Mouse (Mus musculus) testis, adult 2 months (tissue): ENCODE results near the gene Shc3. TPM values are rescaled to one million over a fixed set of nuclear protein-coding genes. Genes with fewer than 3 reads are reported as not detected.

Experiments used
- H3K27ac ChIP-seq: fragments of 200-500 bp; 2 replicates; pipeline ENCODE4 v1.5.1; 2012; ENCODE audit warnings: low read depth, low read length; ENCODE audit not compliant: control insufficient read depth, insufficient read depth
- H3K27me3 ChIP-seq: fragments of 200-500 bp; 2 replicates; pipeline ENCODE4 v1.6.1; 2012; ENCODE audit warnings: mild to moderate bottlenecking, low read length, moderate library complexity; ENCODE audit not compliant: control insufficient read depth, insufficient read depth
- H3K36me3 ChIP-seq: fragments of 200-500 bp; 2 replicates; pipeline ENCODE4 v1.6.1; 2012; ENCODE audit warnings: mild to moderate bottlenecking, low read length; ENCODE audit not compliant: control insufficient read depth, insufficient read depth
- H3K4me1 ChIP-seq: fragments of 200-500 bp; 2 replicates; pipeline ENCODE4 v1.6.1; 2012; ENCODE audit warnings: low read length; ENCODE audit not compliant: control insufficient read depth, insufficient read depth
- H3K4me3 ChIP-seq: fragments of 200-500 bp; 2 replicates; pipeline ENCODE4 v1.5.1; 2012; ENCODE audit warnings: low read depth, mild to moderate bottlenecking, low read length, moderate library complexity, mixed read lengths; ENCODE audit not compliant: control insufficient read depth
- CTCF ChIP-seq: fragments of 200-500 bp; IDR thresholded peaks from 2 replicates; pipeline ENCODE4 v1.5.1; 2012; ENCODE audit warnings: low read depth, mild to moderate bottlenecking, inconsistent platforms, low read length, moderate library complexity; ENCODE audit not compliant: control insufficient read depth, insufficient read depth, insufficient replicate concordance
- POLR2A ChIP-seq: fragments of 200-500 bp; IDR thresholded peaks from 2 replicates; pipeline ENCODE4 v1.6.1; 2012; ENCODE audit warnings: low read depth, mild to moderate bottlenecking, inconsistent platforms, low read length, moderate library complexity; ENCODE audit not compliant: control insufficient read depth
- polyA plus RNA-seq: library from polyadenylated mRNA; depleted of rRNA; stranded (reverse); fragments of >200 nt; gene quantifications from 2 replicates; pipeline ENCODE4 v1.2.3, GENCODE M21; 2012; rRNA removed

The Shc3 gene
- polyA plus RNA-seq, 1 experiment, result 1.9 TPM

- no peak overlapping the region for H3K27ac ChIP-seq
- no peaks in the 10 kb centered on the region; the same call in 1 of the 2 replicates for H3K4me1 ChIP-seq
- no peaks in the 10 kb centered on the region for H3K27me3 ChIP-seq
- no peaks in the 10 kb centered on the region for H3K36me3 ChIP-seq
- TF ChIP-seq POLR2A (no peak), CTCF (no peak)
- H3K4me3 ChIP-seq, result no peak overlapping the region
Measured at GRCm38 (mm10) chr13:51392256-51392655, 177.0 kb downstream of the Shc3 start.

GRCm38 (mm10) chr13:51391359-51391916, 177.8 kb downstream of the Shc3 start:
- Histone ChIP-seq H3K4me1 (no peaks in the 10 kb centered on the region; the same call in 1 of the 2 replicates), H3K27me3 (no peaks in the 10 kb centered on the region), H3K36me3 (no peaks in the 10 kb centered on the region), H3K4me3 (no peak overlapping the region), H3K27ac (no peak overlapping the region)
- TF ChIP-seq CTCF, result no peak
- no peak for TF ChIP-seq POLR2A

GRCm38 (mm10) chr13:51390398-51390797, 178.8 kb downstream of the Shc3 start:
- Histone ChIP-seq H3K27ac (no peak overlapping the region), H3K27me3 (no peaks in the 10 kb centered on the region), H3K4me1 (no peaks in the 10 kb centered on the region; the same call in 1 of the 2 replicates), H3K4me3 (no peak overlapping the region), H3K36me3 (no peaks in the 10 kb centered on the region)
- TF ChIP-seq POLR2A (no peak), CTCF (no peak)

GRCm38 (mm10) chr13:51387908-51388307, 181.3 kb downstream of the Shc3 start:
- Histone ChIP-seq H3K4me3 (no peak overlapping the region), H3K36me3 (no peaks in the 10 kb centered on the region), H3K27ac (no peak overlapping the region), H3K27me3 (no peaks in the 10 kb centered on the region), H3K4me1 (no peaks in the 10 kb centered on the region; the same call in 1 of the 2 replicates)
- TF ChIP-seq CTCF (no peak), POLR2A (no peak)

GRCm38 (mm10) chr13:51384899-51385298, 184.3 kb downstream of the Shc3 start:
- Histone ChIP-seq H3K27me3 (no peaks in the 10 kb centered on the region), H3K4me3 (no peak overlapping the region), H3K27ac (no peak overlapping the region), H3K4me1 (no peaks in the 10 kb centered on the region), H3K36me3 (no peaks in the 10 kb centered on the region)
- TF ChIP-seq CTCF, result no peak
- no peak for TF ChIP-seq POLR2A

GRCm38 (mm10) chr13:51381498-51381897, 187.7 kb downstream of the Shc3 start:
- Histone ChIP-seq H3K27me3 (no peaks in the 10 kb centered on the region), H3K4me1 (peaks cover 8% of the 10 kb centered on the region), H3K27ac (no peak overlapping the region), H3K36me3 (no peaks in the 10 kb centered on the region), H3K4me3 (no peak overlapping the region)
- TF ChIP-seq POLR2A, result no peak

Other genes starting within 250 kb of the Shc3 start
- gene S1pr3, start 160.8 kb downstream of the Shc3 start, polyA plus RNA-seq, result 3.1 TPM in 2 replicates
- gene Cks2, start 75.8 kb upstream of the Shc3 start, polyA plus RNA-seq, result 94.0 and 101 TPM in 2 replicates
- 19.7 and 19.9 TPM in 2 replicates for gene Secisbp2, start 82.3 kb upstream of the Shc3 start, polyA plus RNA-seq
- gene Sema4d, start 224.3 kb upstream of the Shc3 start, polyA plus RNA-seq, result 1.2 and 1.4 TPM in 2 replicates